Mouse (Mus musculus) Patski (cell line): ENCODE results near the gene C2cd5. TPM values are rescaled to one million over a fixed set of nuclear protein-coding genes. Genes with fewer than 3 reads are reported as not detected.

Source experiments
- ATAC-seq: fragments of 100-300 bp; one replicate; pipeline ENCODE4 v1.8.0; 2021
- CTCF ChIA-PET: fragments of 350-600 bp; sonication (Branson Sonifier 250); formaldehyde crosslinking; loops from one replicate; lab custom pipeline; 2022; ENCODE audit warnings: inconsistent platforms; lab: Charles Lee
- POLR2A ChIA-PET: fragments of 350-600 bp; sonication (Branson Sonifier 250); formaldehyde crosslinking; loops from one replicate; lab custom pipeline; 2022; ENCODE audit warnings: antibody characterized with exemption, inconsistent platforms; lab: Charles Lee
- DNase-seq: peaks from one replicate; pipeline ENCODE4 v3.0.0-alpha.2; 2011; ENCODE audit warnings: low read depth, low spot score
- H3K27me3 ChIP-seq: fragments of 371-371 bp; one replicate; pipeline ENCODE4 v1.5.1; 2021
- CTCF ChIP-seq: fragments of 100-300 bp; IDR thresholded peaks from one replicate; pipeline ENCODE4 v1.5.1; 2021
- in situ Hi-C: fragments of 300-500 bp; cut with MboI; formaldehyde crosslinking; loops from 3 replicates; pipeline ENCODE4 v1.11.1; 2018; ENCODE audit warnings: low pct_unique_long_range_greater_than_20kb, mixed read lengths
- polyA plus RNA-seq: library from polyadenylated mRNA; unstranded; gene quantifications from one replicate; pipeline ENCODE4 v1.2.3, GENCODE M21; 2021

C2cd5 gene
- polyA plus RNA-seq, 1 experiment from 2014 or later = 18.7 TPM

GRCm38 (mm10) chr6:143103981-143104680 is 4.2 kb upstream of the C2cd5 start:
- in situ Hi-C loops = loop anchor here (5.0 kb wide), 1 partner anchor 63 kb away; the partner anchor contains the start of gene Etnk1
- ChIA-PET POLR2A (no interaction called here), CTCF (interaction anchor here (1.4 kb wide), 1 partner anchor 71 kb away, joined by 7 read pairs; no protein-coding TSS in a partner anchor)
- H3K27me3 ChIP-seq = no peaks in the 10 kb centered on the region
- DNase-seq (no peak), ATAC-seq (no peak)
- TF ChIP-seq CTCF = peak; percentile 43

GRCm38 (mm10) chr6:143100478-143101115 is 656 bp upstream of the C2cd5 start:
- ChIA-PET CTCF (interaction anchor here (2.4 kb wide), 1 partner anchor 75 kb away, joined by 9 read pairs; no protein-coding TSS in a partner anchor), POLR2A (interaction anchor here (0.6 to 1.5 kb wide), 2 partner anchors 35 to 67 kb away, joined by 3 read pairs; no protein-coding TSS in a partner anchor)
- H3K27me3 ChIP-seq = no peaks in the 10 kb centered on the region
- no peak for ATAC-seq
- no peak for TF ChIP-seq CTCF
- DNase-seq = no peak
- in situ Hi-C loops = loop anchor here (5.0 kb wide), 1 partner anchor 67 kb away; the partner anchor contains the start of gene Etnk1

GRCm38 (mm10) chr6:143099281-143099680 is 660 bp downstream of the C2cd5 start:
- no peaks in the 10 kb centered on the region for H3K27me3 ChIP-seq
- ChIA-PET CTCF (interaction anchor here (0.7 to 2.3 kb wide), 5 partner anchors 8 to 76 kb away, joined by 3 to 8 read pairs (median 3); no protein-coding TSS in a partner anchor), POLR2A (interaction anchor here (1.5 kb wide), 2 partner anchors 34 to 68 kb away, joined by 3 to 7 read pairs; partner anchors contain the start of gene Etnk1)
- ATAC-seq = peak; percentile 68
- DNase-seq = no peak
- no peak for TF ChIP-seq CTCF
- in situ Hi-C loops = no loop called here

- ATAC-seq (no peak), DNase-seq (no peak)
- CTCF ChIA-PET = interaction anchor here (0.9 kb wide), 2 partner anchors 73 to 80 kb away, joined by 3 read pairs; no protein-coding TSS in a partner anchor
- TF ChIP-seq CTCF = no peak
- POLR2A ChIA-PET = no interaction called here
- in situ Hi-C loops = no loop called here
- H3K27me3 ChIP-seq = no peaks in the 10 kb centered on the region
These were observed 4.8 kb downstream of the C2cd5 start for GRCm38 (mm10) chr6:143095126-143095525.

GRCm38 (mm10) chr6:143092856-143093255 is 7.1 kb downstream of the C2cd5 start:
- ChIA-PET CTCF (no interaction called here), POLR2A (no interaction called here)
- in situ Hi-C loops = no loop called here
- no peak for TF ChIP-seq CTCF
- ATAC-seq = no peak
- DNase-seq = no peak
- no peaks in the 10 kb centered on the region for H3K27me3 ChIP-seq

GRCm38 (mm10) chr6:143091076-143091475 is 8.9 kb downstream of the C2cd5 start:
- ATAC-seq = no peak
- DNase-seq = no peak
- no peaks in the 10 kb centered on the region for H3K27me3 ChIP-seq
- in situ Hi-C loops = no loop called here
- ChIA-PET POLR2A (no interaction called here), CTCF (interaction anchor here (1.2 kb wide), 1 partner anchor 66 kb away, joined by 3 read pairs; no protein-coding TSS in a partner anchor)
- no peak for TF ChIP-seq CTCF

GRCm38 (mm10) chr6:143087332-143087731 is 12.6 kb downstream of the C2cd5 start:
- DNase-seq (no peak), ATAC-seq (no peak)
- H3K27me3 ChIP-seq = no peaks in the 10 kb centered on the region
- ChIA-PET POLR2A (no interaction called here), CTCF (interaction anchor here (1.1 to 1.5 kb wide), 3 partner anchors 11 to 101 kb away, joined by 3 to 7 read pairs (median 3); no protein-coding TSS in a partner anchor)
- in situ Hi-C loops = no loop called here
- TF ChIP-seq CTCF = no peak

- H3K27me3 ChIP-seq = no peaks in the 10 kb centered on the region
- TF ChIP-seq CTCF = no peak
- POLR2A ChIA-PET = no interaction called here
- ATAC-seq (no peak), DNase-seq (no peak)
- CTCF ChIA-PET = interaction anchor here (1.3 to 1.9 kb wide), 4 partner anchors 12 to 107 kb away, joined by 3 to 7 read pairs (median 4); no protein-coding TSS in a partner anchor
- in situ Hi-C loops = no loop called here
These were observed 14.0 kb downstream of the C2cd5 start for GRCm38 (mm10) chr6:143085898-143086297.

- ChIA-PET POLR2A (no interaction called here), CTCF (interaction anchor here (1.4 to 2.8 kb wide), 4 partner anchors 11 to 109 kb away, joined by 3 to 9 read pairs (median 4); no protein-coding TSS in a partner anchor)
- H3K27me3 ChIP-seq = no peaks in the 10 kb centered on the region
- no peak for TF ChIP-seq CTCF
- DNase-seq = no peak
- no peak for ATAC-seq
- in situ Hi-C loops = no loop called here
These were observed 15.5 kb downstream of the C2cd5 start for GRCm38 (mm10) chr6:143084314-143085025.
